Mouse (Mus musculus): ENCODE measurements at regions not wholly inside any gene's neighbourhood (a gene's known extent, or its start where the extent isn't known, plus 50 kb on each side); places are given as distances from the start of the nearest gene placed in this dataset.

GRCm38 (mm10) chr8:116837991-116838390 is 83.3 kb downstream of the Cmc2 start:
- no peak for DNase-seq (ENCODE audit: low spot score)

- DNase-seq (ENCODE audit: low spot score): peak; percentile 11
Measured at GRCm38 (mm10) chr8:116832181-116832580, 89.1 kb downstream of the Cmc2 start.

- no peak for DNase-seq (ENCODE audit: low spot score)
Measured at GRCm38 (mm10) chr8:116829631-116830030, 91.6 kb downstream of the Cmc2 start.

GRCm38 (mm10) chr8:116828220-116828619 is 93.0 kb downstream of the Cmc2 start:
- no peak for DNase-seq (ENCODE audit: low spot score)

- no peak for DNase-seq (ENCODE audit: low spot score)
Measured at GRCm38 (mm10) chr8:116827141-116827540, 94.1 kb downstream of the Cmc2 start.

- DNase-seq (ENCODE audit: low spot score): peak; percentile 64
Measured at GRCm38 (mm10) chr8:116814118-116814851, 81.5 kb upstream of the Cdyl2 start.

- no peak for DNase-seq (ENCODE audit: low spot score)
Measured at GRCm38 (mm10) chr8:116801313-116801712, 68.5 kb upstream of the Cdyl2 start.

GRCm38 (mm10) chr8:116800636-116801035 is 67.8 kb upstream of the Cdyl2 start:
- no peak for DNase-seq (ENCODE audit: low spot score)

GRCm38 (mm10) chr8:116798981-116799380 is 66.2 kb upstream of the Cdyl2 start:
- no peak for DNase-seq (ENCODE audit: low spot score)

GRCm38 (mm10) chr8:116795713-116796112 is 62.9 kb upstream of the Cdyl2 start:
- DNase-seq (ENCODE audit: low spot score): no peak

GRCm38 (mm10) chr8:116793107-116793506 is 60.3 kb upstream of the Cdyl2 start:
- no peak for DNase-seq (ENCODE audit: low spot score)

- no peak for DNase-seq (ENCODE audit: low spot score)
Measured at GRCm38 (mm10) chr8:116790294-116790693, 57.5 kb upstream of the Cdyl2 start.
